Mouse (Mus musculus) liver, embryonic 11.5 days (tissue): ENCODE measurements around the gene Gm28048. TPM values are rescaled to one million over a fixed set of nuclear protein-coding genes. Genes with fewer than 3 reads are reported as not detected.

Experiments
- ATAC-seq: fragments of 200-750 bp; cut with Nextera tagmentation; replicated peaks from 2 replicates; pipeline ENCODE4 v1.8.0; 2017; ENCODE audit warnings: moderate number of reproducible peaks, mild to moderate bottlenecking, moderate TSS enrichment, moderate library complexity; ENCODE audit not compliant: low FRiP score
- DNase-seq: peaks from one replicate; pipeline ENCODE4 v3.0.0-alpha.2; 2017; ENCODE audit warnings: low spot score
- H3K27ac ChIP-seq: fragments of 300-500 bp; sonication (generic); 2 replicates; pipeline ENCODE4 v1.5.1; 2014; ENCODE audit warnings: mild to moderate bottlenecking, low read depth, low read length, control low read depth
- H3K27me3 ChIP-seq: fragments of 300-500 bp; sonication (generic); replicated peaks from 2 replicates; pipeline ENCODE4 v1.6.1; 2014; ENCODE audit warnings: low read length, mixed read lengths; ENCODE audit not compliant: control insufficient read depth, insufficient read depth
- H3K36me3 ChIP-seq: fragments of 300-500 bp; sonication (generic); 2 replicates; pipeline ENCODE4 v1.6.1; 2014; ENCODE audit warnings: mild to moderate bottlenecking, low read length, moderate library complexity, mixed read lengths; ENCODE audit not compliant: control insufficient read depth, insufficient read depth
- H3K4me1 ChIP-seq: fragments of 300-500 bp; sonication (generic); replicated peaks from 2 replicates; pipeline ENCODE4 v1.6.1; 2014; ENCODE audit warnings: low read length, mixed read lengths; ENCODE audit not compliant: control insufficient read depth, insufficient read depth
- H3K4me2 ChIP-seq: fragments of 300-500 bp; sonication (generic); 2 replicates; pipeline ENCODE4 v1.6.1; 2014; ENCODE audit warnings: mild to moderate bottlenecking, control low read depth, moderate library complexity
- H3K4me3 ChIP-seq: fragments of 300-500 bp; sonication (generic); 2 replicates; pipeline ENCODE4 v1.5.1; 2014; ENCODE audit warnings: low read depth, low read length, control low read depth
- H3K9ac ChIP-seq: fragments of 300-500 bp; sonication (generic); 2 replicates; pipeline ENCODE4 v1.6.1; 2014; ENCODE audit warnings: low read depth, low read length, control low read depth
- H3K9me3 ChIP-seq: fragments of 300-500 bp; sonication (generic); 2 replicates; pipeline ENCODE4 v1.6.1; 2016; ENCODE audit warnings: low read length, inconsistent platforms, mixed read lengths; ENCODE audit not compliant: control insufficient read depth
- WGBS: fragments of 180-500 bp; shearing (Covaris S2); extraction: QIAGEN DNeasy Blood & Tissue Kit; methylation state at CpG from one replicate; pipeline ENCODE4 v1.1.7; 2014; 5-methylcytosine and 5-hydroxymethylcytosine counted together
- polyA plus RNA-seq: library from polyadenylated mRNA; unstranded; fragments of >200 nt; fragmentation: Nextera tagmentation; extraction: Ambion mirVana; gene quantifications from 2 replicates; pipeline ENCODE4 v1.2.1, GENCODE M21; 2014

Gene Gm28048
- polyA plus RNA-seq, 1 experiment from 2014 or later: 20.0 TPM

DNA sequence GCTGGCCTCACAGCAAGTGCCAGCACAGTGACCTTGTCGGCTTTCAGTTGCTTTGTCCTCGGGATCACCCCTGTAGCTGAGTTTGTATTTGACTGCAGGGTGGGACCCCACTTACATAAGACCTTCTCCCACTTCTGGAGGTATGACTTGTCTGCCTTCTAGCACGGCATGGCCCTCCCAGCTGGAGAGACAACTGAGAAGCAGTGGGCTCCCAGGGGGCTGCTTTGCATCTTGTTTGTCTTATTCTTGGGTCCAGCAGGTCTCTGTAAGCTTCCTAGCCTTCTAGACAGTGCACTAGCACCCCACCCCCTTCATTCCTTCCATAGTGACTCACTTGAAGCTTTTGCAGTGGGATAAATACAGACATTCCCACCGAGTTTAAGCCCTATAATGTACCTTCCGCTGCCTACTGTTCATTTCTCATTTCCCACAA, 151.7 kb downstream of the Gm28048 start:
- H3K9me3 ChIP-seq: no peaks in the 10 kb centered on the region
- DNase-seq (no peak), ATAC-seq (no peak)
- 67% methylated on average over 5 of the region's 5 CpGs for WGBS
- no peak overlapping the region for H3K4me3 ChIP-seq
- H3K4me1 ChIP-seq: no peaks in the 10 kb centered on the region
- no peak overlapping the region for H3K27ac ChIP-seq
- peaks cover 4% of the 10 kb centered on the region; the same call in 1 of the 2 replicates for H3K36me3 ChIP-seq
- no peak overlapping the region for H3K4me2 ChIP-seq
- H3K9ac ChIP-seq: no peak overlapping the region
- no peaks in the 10 kb centered on the region for H3K27me3 ChIP-seq

DNA sequence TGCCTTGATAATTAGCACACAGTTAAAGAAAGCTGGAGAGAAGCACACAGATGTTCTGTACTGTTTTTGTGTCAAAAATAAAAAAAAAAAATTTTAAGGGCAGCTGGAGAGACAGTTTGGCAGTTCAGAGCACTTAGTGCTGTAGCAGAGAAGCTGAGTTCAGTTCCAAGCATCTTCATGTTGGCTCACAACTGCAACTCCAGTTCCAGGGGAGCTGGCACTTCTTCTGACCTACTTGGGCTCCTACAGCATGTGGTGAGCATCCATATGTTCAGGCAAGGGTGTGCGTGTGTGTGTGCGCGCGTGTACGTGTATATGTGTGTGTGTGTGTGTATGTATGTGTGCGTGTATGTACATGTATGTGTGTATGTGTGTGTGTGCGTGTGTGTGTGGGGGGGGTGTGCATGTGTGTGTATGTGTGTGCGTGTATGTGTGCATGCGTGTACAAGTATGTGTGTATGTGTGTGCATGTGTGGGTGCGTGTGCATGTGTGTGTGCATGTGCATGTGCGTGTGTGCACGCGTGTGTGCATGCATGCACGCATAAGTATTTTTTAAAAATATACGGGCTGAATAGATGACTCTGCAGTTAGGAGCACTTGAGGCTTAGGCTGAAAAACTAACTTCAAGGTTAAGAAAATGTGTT, 152.8 kb downstream of the Gm28048 start:
- H3K27me3 ChIP-seq: no peaks in the 10 kb centered on the region
- H3K4me3 ChIP-seq: no peak overlapping the region
- ATAC-seq: no peak
- no peak overlapping the region; the same call in 1 of the 2 replicates for H3K27ac ChIP-seq
- no peak overlapping the region for H3K9ac ChIP-seq
- H3K9me3 ChIP-seq: no peaks in the 10 kb centered on the region
- DNase-seq: no peak
- 93% methylated on average over 15 of the region's 15 CpGs for WGBS
- peaks cover 6% of the 10 kb centered on the region for H3K4me1 ChIP-seq
- no peak overlapping the region for H3K4me2 ChIP-seq
- peaks cover 2% of the 10 kb centered on the region; the same call in 1 of the 2 replicates for H3K36me3 ChIP-seq

DNA sequence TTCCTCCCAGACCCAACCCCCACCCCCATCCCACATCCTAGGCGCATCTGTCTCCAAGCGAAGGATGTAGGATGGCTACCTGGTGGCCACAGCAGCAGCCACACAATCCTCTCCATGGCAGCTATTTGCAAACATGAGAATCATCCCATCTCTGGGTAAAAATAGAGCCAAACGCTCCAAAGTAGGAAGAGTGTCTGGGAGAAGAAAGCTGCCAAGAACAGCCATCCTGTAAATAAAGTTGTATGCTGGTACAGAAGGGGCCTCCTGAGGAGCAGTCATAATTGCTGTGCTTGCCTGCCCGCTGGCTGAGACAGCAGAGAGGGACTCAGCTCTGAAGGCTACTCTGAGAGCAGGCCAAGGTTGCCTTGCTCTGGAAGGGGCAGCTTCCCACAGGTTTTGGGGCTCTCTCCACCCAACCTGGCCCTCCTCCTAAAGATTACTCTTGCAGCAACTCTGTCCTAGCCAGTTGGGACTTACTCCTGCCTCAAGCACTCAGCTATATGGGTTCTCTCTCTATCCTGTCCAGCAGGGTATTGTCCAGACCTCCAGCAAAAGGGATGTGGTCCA, 154.3 kb downstream of the Gm28048 start:
- WGBS: 84% methylated on average over 4 of the region's 4 CpGs
- H3K9ac ChIP-seq: no peak overlapping the region
- H3K4me3 ChIP-seq: no peak overlapping the region
- no peak overlapping the region for H3K27ac ChIP-seq
- no peaks in the 10 kb centered on the region for H3K36me3 ChIP-seq
- H3K4me1 ChIP-seq: peaks cover 9% of the 10 kb centered on the region
- ATAC-seq: no peak
- H3K9me3 ChIP-seq: no peaks in the 10 kb centered on the region
- no peaks in the 10 kb centered on the region for H3K27me3 ChIP-seq
- no peak overlapping the region for H3K4me2 ChIP-seq
- DNase-seq: no peak

DNA sequence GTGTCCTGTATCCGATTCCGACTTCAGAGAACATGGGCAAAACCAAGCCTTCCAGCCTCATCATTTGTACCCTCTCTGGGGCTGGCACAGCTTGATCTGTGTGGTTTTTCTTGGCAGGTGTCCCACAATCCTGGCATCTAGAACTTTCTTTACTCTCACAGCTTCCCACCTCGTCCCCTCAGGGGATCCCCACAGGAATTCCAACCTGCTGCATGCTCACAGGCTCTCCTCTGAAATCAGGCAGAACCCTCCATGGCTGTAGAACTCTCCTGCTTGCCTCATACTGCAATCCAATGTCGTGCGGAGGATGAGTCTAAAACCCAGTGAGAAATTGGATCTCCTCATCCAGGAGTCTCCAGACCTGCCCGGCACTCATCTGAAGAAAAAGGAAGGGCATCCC, 155.2 kb downstream of the Gm28048 start:
- DNase-seq (no peak), ATAC-seq (no peak)
- H3K4me3 ChIP-seq: no peak overlapping the region
- no peak overlapping the region for H3K27ac ChIP-seq
- H3K9me3 ChIP-seq: no peaks in the 10 kb centered on the region
- H3K36me3 ChIP-seq: no peaks in the 10 kb centered on the region
- peaks cover 9% of the 10 kb centered on the region for H3K4me1 ChIP-seq
- no peak overlapping the region for H3K9ac ChIP-seq
- H3K27me3 ChIP-seq: no peaks in the 10 kb centered on the region
- WGBS: 83% methylated on average over 6 of the region's 6 CpGs
- no peak overlapping the region for H3K4me2 ChIP-seq

DNA sequence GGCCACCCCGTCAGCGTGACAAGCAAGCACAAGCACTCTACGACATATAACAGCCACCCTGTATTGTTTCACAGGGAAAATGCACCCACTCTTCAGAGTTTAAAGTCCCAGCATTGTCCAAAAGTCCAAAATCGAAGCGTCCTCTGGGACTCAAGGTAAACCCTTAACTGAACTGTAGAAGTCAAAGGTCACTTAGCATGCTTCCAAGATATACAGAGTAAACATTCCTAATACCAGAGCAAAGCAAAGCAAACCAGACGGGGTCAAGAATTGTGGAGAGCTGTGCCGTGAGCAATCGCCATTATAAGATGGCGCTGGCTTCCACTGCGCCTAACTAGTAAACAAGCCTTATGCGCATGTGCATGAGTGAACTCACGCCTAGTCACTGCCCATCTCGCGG, 155.8 kb downstream of the Gm28048 start:
- Histone ChIP-seq H3K4me3 (no peak overlapping the region), H3K36me3 (no peaks in the 10 kb centered on the region), H3K4me2 (no peak overlapping the region), H3K4me1 (peaks cover 12% of the 10 kb centered on the region), H3K27ac (no peak overlapping the region), H3K27me3 (no peaks in the 10 kb centered on the region), H3K9ac (no peak overlapping the region), H3K9me3 (no peaks in the 10 kb centered on the region)
- DNase-seq: no peak
- 90% methylated on average over 14 of the region's 14 CpGs for WGBS
- ATAC-seq: no peak

DNA sequence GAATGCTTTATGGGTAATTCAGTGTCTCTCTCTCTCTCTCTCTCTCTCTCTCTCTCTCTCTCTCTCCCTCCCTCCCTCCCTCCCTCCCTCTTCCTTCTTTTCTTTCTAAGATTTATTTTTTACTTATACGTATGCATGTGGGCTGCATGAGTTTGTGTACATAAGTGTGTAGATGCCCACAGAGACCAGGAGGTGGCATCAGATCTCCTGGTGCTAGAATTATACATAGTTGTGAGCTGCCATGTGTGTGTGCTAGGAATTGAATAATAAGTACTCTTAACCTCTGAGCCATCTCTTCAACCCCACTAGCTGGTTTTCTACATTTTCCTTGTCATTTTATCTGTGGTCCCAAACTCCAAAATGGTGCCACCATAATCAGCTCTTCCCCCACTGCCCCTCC, 156.3 kb downstream of the Gm28048 start:
- no peak overlapping the region for H3K27ac ChIP-seq
- H3K4me2 ChIP-seq: no peak overlapping the region
- H3K4me3 ChIP-seq: no peak overlapping the region
- H3K36me3 ChIP-seq: no peaks in the 10 kb centered on the region
- WGBS: 94% methylated on average over 1 of the region's 1 CpGs
- ATAC-seq: no peak
- H3K27me3 ChIP-seq: no peaks in the 10 kb centered on the region
- DNase-seq: no peak
- H3K9me3 ChIP-seq: no peaks in the 10 kb centered on the region
- peaks cover 12% of the 10 kb centered on the region for H3K4me1 ChIP-seq
- no peak overlapping the region for H3K9ac ChIP-seq

DNA sequence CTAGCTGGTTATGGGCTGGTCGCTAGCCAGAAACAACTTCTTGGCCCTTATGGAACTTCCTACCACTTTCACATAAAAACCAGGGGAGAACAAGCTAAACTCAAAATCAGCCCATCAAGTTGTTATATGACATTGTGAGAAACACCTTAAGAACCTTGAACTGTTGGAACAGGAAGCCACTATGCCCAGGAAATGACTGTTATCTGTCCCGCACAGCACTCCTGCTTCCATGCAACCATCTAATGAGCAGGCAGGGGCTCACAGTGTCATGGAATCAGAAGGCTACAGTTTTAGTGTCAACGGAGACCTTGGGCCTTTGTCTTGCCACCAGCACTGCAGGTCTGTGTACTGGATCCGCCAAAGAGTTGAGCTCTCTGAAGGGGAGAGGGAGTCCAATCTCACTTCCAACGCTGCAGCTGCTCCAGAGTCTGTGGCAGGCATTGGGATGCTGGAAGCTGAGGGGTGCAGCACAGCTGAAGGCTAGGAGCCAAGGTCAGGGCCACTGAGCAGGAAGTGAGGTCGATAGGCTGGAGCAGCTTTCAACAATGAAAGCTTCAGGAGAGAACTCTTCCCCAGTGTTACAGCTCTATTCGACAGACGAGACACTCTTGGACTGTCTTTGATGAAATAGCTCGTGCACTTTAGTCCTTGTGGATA, 157.7 kb downstream of the Gm28048 start:
- DNase-seq (no peak), ATAC-seq (no peak)
- H3K4me3 ChIP-seq: no peak overlapping the region
- whole genome bisulfite sequencing: 54% methylated on average over 9 of the region's 9 CpGs
- H3K27me3 ChIP-seq: no peaks in the 10 kb centered on the region
- no peaks in the 10 kb centered on the region for H3K9me3 ChIP-seq
- H3K27ac ChIP-seq: no peak overlapping the region
- no peaks in the 10 kb centered on the region for H3K36me3 ChIP-seq
- peaks cover 12% of the 10 kb centered on the region for H3K4me1 ChIP-seq
- H3K4me2 ChIP-seq: no peak overlapping the region
- no peak overlapping the region for H3K9ac ChIP-seq

DNA sequence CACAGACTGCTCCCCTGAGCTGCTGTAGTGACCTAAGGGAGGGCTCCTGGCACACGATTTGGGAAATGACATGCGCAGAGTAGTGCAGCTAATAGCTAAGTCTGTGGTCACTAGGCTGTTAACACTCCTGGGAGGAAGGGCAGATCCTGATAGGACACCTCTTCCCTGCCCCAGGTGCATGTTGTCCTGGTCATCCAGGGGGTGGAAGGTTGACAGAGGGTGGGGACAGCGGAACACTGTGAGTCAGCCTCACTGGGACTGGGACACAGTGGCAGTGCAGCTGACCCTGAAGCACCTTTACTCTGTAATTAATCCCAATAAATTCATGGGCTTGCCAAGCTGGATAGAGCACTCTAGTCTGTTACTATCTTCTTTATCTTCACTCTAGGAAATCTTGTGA, 160.6 kb downstream of the Gm28048 start:
- Histone ChIP-seq H3K9ac (no peak overlapping the region), H3K27me3 (no peaks in the 10 kb centered on the region), H3K9me3 (no peaks in the 10 kb centered on the region), H3K4me1 (peaks cover 15% of the 10 kb centered on the region), H3K4me2 (no peak overlapping the region), H3K27ac (no peak overlapping the region), H3K36me3 (no peaks in the 10 kb centered on the region), H3K4me3 (no peak overlapping the region)
- 90% methylated on average over 3 of the region's 3 CpGs for WGBS
- ATAC-seq: no peak
- no peak for DNase-seq

DNA sequence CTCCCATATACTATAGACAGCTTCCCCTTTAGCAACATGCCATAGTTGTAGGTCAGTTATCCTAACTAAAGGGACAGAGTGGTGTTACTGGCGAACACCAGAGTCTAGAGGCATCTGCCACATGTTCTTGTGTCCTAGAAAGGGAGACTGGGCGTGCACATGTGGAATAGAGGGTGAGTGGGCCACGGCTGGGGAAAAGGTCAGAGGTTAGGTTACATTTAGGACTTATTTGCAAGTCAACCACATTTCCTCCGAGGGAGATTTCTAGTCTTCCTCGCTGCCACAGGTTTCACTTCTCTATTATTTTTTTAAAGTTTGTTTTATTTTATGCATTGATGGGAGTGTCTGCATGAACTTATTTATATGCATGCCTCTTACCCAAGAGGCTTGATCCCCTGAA, 163.5 kb downstream of the Gm28048 start:
- Histone ChIP-seq H3K36me3 (no peaks in the 10 kb centered on the region), H3K4me2 (no peak overlapping the region), H3K4me3 (no peak overlapping the region), H3K27ac (no peak overlapping the region), H3K9ac (no peak overlapping the region), H3K27me3 (no peaks in the 10 kb centered on the region), H3K9me3 (no peaks in the 10 kb centered on the region), H3K4me1 (peaks cover 17% of the 10 kb centered on the region)
- 67% methylated on average over 5 of the region's 5 CpGs for WGBS
- ATAC-seq (no peak), DNase-seq (no peak)
